Mouse (Mus musculus) limb, embryonic 15.5 days (tissue): ENCODE results near the gene Samd4b. TPM values are rescaled to one million over a fixed set of nuclear protein-coding genes. Genes with fewer than 3 reads are reported as not detected.
"Not testable (repeated sequence)": the region's sequence is repeated elsewhere in the genome, so short reads cannot be mapped to it uniquely, and the experiment has no call there.

Experiments
- ATAC-seq: fragments of 200-750 bp; cut with Nextera tagmentation; 2 replicates; pipeline ENCODE4 v1.8.0; 2017; ENCODE audit warnings: low read depth, moderate TSS enrichment; ENCODE audit not compliant: insufficient number of reproducible peaks, low FRiP score, low TSS enrichment
- H3K27ac ChIP-seq: fragments of 300-500 bp; sonication (generic); 2 replicates; pipeline ENCODE4 v1.5.1; 2015; ENCODE audit warnings: moderate library complexity, mild to moderate bottlenecking, inconsistent platforms
- H3K27me3 ChIP-seq: fragments of 300-500 bp; sonication (generic); 2 replicates; pipeline ENCODE4 v1.6.1; 2015; ENCODE audit warnings: inconsistent platforms
- H3K36me3 ChIP-seq: fragments of 300-500 bp; sonication (generic); 2 replicates; pipeline ENCODE4 v1.6.1; 2015; ENCODE audit warnings: inconsistent platforms
- H3K4me1 ChIP-seq: fragments of 300-500 bp; sonication (generic); 2 replicates; pipeline ENCODE4 v1.6.1; 2015; ENCODE audit warnings: inconsistent platforms
- H3K4me2 ChIP-seq: fragments of 300-500 bp; sonication (generic); 2 replicates; pipeline ENCODE4 v1.6.1; 2015; ENCODE audit warnings: mild to moderate bottlenecking, inconsistent platforms
- H3K4me3 ChIP-seq: fragments of 300-500 bp; sonication (generic); 2 replicates; pipeline ENCODE4 v1.5.1; 2015; ENCODE audit warnings: mild to moderate bottlenecking, inconsistent platforms
- H3K9ac ChIP-seq: fragments of 300-500 bp; sonication (generic); 2 replicates; pipeline ENCODE4 v1.6.1; 2015; ENCODE audit warnings: inconsistent platforms
- H3K9me3 ChIP-seq: fragments of 300-500 bp; sonication (generic); 2 replicates; pipeline ENCODE4 v1.6.1; 2016; ENCODE audit warnings: inconsistent platforms
- WGBS: fragments of 180-500 bp; shearing (Covaris S2); methylation state at CpG from one replicate; pipeline ENCODE4 v1.1.7; 2015; 5-methylcytosine and 5-hydroxymethylcytosine counted together
- polyA plus RNA-seq: library from polyadenylated mRNA; unstranded; fragments of >200 nt; fragmentation: Nextera tagmentation; extraction: Ambion mirVana; gene quantifications from 2 replicates; pipeline ENCODE4 v1.2.1, GENCODE M21; 2015

The Samd4b gene
- polyA plus RNA-seq, 1 experiment from 2014 or later, result 28.3 TPM

- no peak overlapping the region for H3K4me3 ChIP-seq
- WGBS, result 15% methylated on average over 5 of the region's 5 CpGs
- no peaks in the 10 kb centered on the region for H3K27me3 ChIP-seq
- no peak overlapping the region for H3K27ac ChIP-seq
- peaks cover 26% of the 10 kb centered on the region for H3K36me3 ChIP-seq
- ATAC-seq, result no peak
- H3K4me2 ChIP-seq, result no peak overlapping the region
- H3K9ac ChIP-seq, result no peak overlapping the region
- no peaks in the 10 kb centered on the region for H3K9me3 ChIP-seq
- peaks cover 24% of the 10 kb centered on the region for H3K4me1 ChIP-seq
Measured at GRCm38 (mm10) chr7:28555939-28556535, 41.9 kb downstream of the Samd4b start.

- no peaks in the 10 kb centered on the region for H3K9me3 ChIP-seq
- H3K27me3 ChIP-seq, result peaks cover 3% of the 10 kb centered on the region
- peaks cover 11% of the 10 kb centered on the region; the same call in 1 of the 2 replicates for H3K4me1 ChIP-seq
- H3K9ac ChIP-seq, result no peak overlapping the region
- 81% methylated on average over 6 of the region's 6 CpGs for WGBS
- no peak for ATAC-seq
- no peak overlapping the region for H3K4me3 ChIP-seq
- H3K27ac ChIP-seq, result no peak overlapping the region
- H3K4me2 ChIP-seq, result no peak overlapping the region
- no peaks in the 10 kb centered on the region for H3K36me3 ChIP-seq
Measured at GRCm38 (mm10) chr7:28553076-28553475, 44.9 kb downstream of the Samd4b start.

- WGBS, result 64% methylated on average over 7 of the region's 7 CpGs
- Histone ChIP-seq H3K9ac (no peak overlapping the region), H3K27me3 (peaks cover 46% of the 10 kb centered on the region), H3K36me3 (no peaks in the 10 kb centered on the region), H3K4me1 (peaks cover 25% of the 10 kb centered on the region), H3K9me3 (no peaks in the 10 kb centered on the region), H3K4me3 (no peak overlapping the region), H3K27ac (no peak overlapping the region), H3K4me2 (no peak overlapping the region)
- ATAC-seq, result no peak
Measured at GRCm38 (mm10) chr7:28547628-28548027, 50.3 kb downstream of the Samd4b start.

GRCm38 (mm10) chr7:28547154-28547553 lies 50.8 kb downstream of the Samd4b start, which contains the start of gene Nccrp1:
Gene Nccrp1 (minus strand): TSS chr7:28547254.
- no peak for ATAC-seq
- Histone ChIP-seq H3K9me3 (no peaks in the 10 kb centered on the region), H3K4me1 (peaks cover 25% of the 10 kb centered on the region), H3K27me3 (peaks cover 46% of the 10 kb centered on the region), H3K36me3 (no peaks in the 10 kb centered on the region), H3K4me3 (peak within 1 kb of the TSS; percentile 19), H3K4me2 (peak within 1 kb of the TSS; percentile 36), H3K27ac (no peak within 1 kb of the TSS), H3K9ac (no peak within 1 kb of the TSS)
- WGBS, result 4% methylated on average over 5 of the region's 5 CpGs

GRCm38 (mm10) chr7:28546649-28547048 lies 51.3 kb downstream of the Samd4b start:
- H3K4me3 ChIP-seq, result peak overlapping the region; percentile 19
- peaks cover 25% of the 10 kb centered on the region for H3K4me1 ChIP-seq
- 2% methylated on average over 22 of the region's 22 CpGs for WGBS
- H3K27ac ChIP-seq, result no peak overlapping the region
- H3K27me3 ChIP-seq, result peaks cover 46% of the 10 kb centered on the region
- no peaks in the 10 kb centered on the region for H3K9me3 ChIP-seq
- H3K4me2 ChIP-seq, result peak overlapping the region; percentile 36
- H3K36me3 ChIP-seq, result no peaks in the 10 kb centered on the region
- ATAC-seq, result no peak
- H3K9ac ChIP-seq, result no peak overlapping the region

- ATAC-seq, result no peak
Measured at GRCm38 (mm10) chr7:28545891-28546210, 52.1 kb downstream of the Samd4b start.

GRCm38 (mm10) chr7:28545048-28545890 lies 52.7 kb downstream of the Samd4b start:
- WGBS, result 33% methylated on average over 14 of the region's 14 CpGs
- Histone ChIP-seq H3K4me1 (peaks cover 25% of the 10 kb centered on the region), H3K27me3 (peaks cover 46% of the 10 kb centered on the region), H3K4me2 (no peak overlapping the region), H3K4me3 (no peak overlapping the region), H3K9ac (no peak overlapping the region), H3K27ac (no peak overlapping the region), H3K9me3 (no peaks in the 10 kb centered on the region), H3K36me3 (no peaks in the 10 kb centered on the region)
- no peak for ATAC-seq

More at GRCm38 (mm10) chr7:28545891-28546210, 52.1 kb downstream of the Samd4b start:
- H3K36me3 ChIP-seq, result no peaks in the 10 kb centered on the region
- H3K4me2 ChIP-seq, result no peak overlapping the region
- no peak overlapping the region for H3K27ac ChIP-seq
- WGBS, result 38% methylated on average over 7 of the region's 7 CpGs
- no peak overlapping the region for H3K9ac ChIP-seq
- no peaks in the 10 kb centered on the region for H3K9me3 ChIP-seq
- no peak overlapping the region for H3K4me3 ChIP-seq
- H3K27me3 ChIP-seq, result peaks cover 46% of the 10 kb centered on the region
- H3K4me1 ChIP-seq, result peaks cover 25% of the 10 kb centered on the region

GRCm38 (mm10) chr7:28544051-28544601 lies 53.8 kb downstream of the Samd4b start:
- Histone ChIP-seq H3K4me3 (no peak overlapping the region), H3K4me2 (no peak overlapping the region), H3K9ac (no peak overlapping the region), H3K27me3 (peaks cover 46% of the 10 kb centered on the region), H3K36me3 (no peaks in the 10 kb centered on the region), H3K4me1 (peaks cover 25% of the 10 kb centered on the region), H3K27ac (no peak overlapping the region), H3K9me3 (no peaks in the 10 kb centered on the region)
- no peak for ATAC-seq
- WGBS, result 5% methylated on average over 26 of the region's 27 CpGs

- no peaks in the 10 kb centered on the region for H3K9me3 ChIP-seq
Measured at GRCm38 (mm10) chr7:28540526-28540925, 57.4 kb downstream of the Samd4b start, which contains the start of gene Sycn. Gene Sycn (plus strand): TSS chr7:28540885.

GRCm38 (mm10) chr7:28538886-28539285 lies 59.1 kb downstream of the Samd4b start:
- H3K9ac ChIP-seq, H3K4me3 ChIP-seq, H3K4me2 ChIP-seq, H3K4me1 ChIP-seq, ATAC-seq, H3K27me3 ChIP-seq, H3K27ac ChIP-seq, H3K9me3 ChIP-seq, H3K36me3 ChIP-seq: not testable (repeated sequence)
- WGBS, result 87% methylated on average over 6 of the region's 6 CpGs

More at GRCm38 (mm10) chr7:28540526-28540925, 57.4 kb downstream of the Samd4b start, which contains the start of gene Sycn:
- 63% methylated on average over 4 of the region's 4 CpGs for WGBS
- Histone ChIP-seq H3K27me3 (peaks cover 18% of the 10 kb centered on the region), H3K9ac (no peak within 1 kb of the TSS), H3K4me2 (no peak within 1 kb of the TSS), H3K27ac (no peak within 1 kb of the TSS), H3K4me1 (peaks cover 7% of the 10 kb centered on the region; the same call in 1 of the 2 replicates), H3K36me3 (no peaks in the 10 kb centered on the region), H3K4me3 (no peak within 1 kb of the TSS)
- ATAC-seq, result no peak

- Histone ChIP-seq H3K9ac (no peak overlapping the region), H3K4me2 (no peak overlapping the region), H3K27me3 (no peaks in the 10 kb centered on the region), H3K27ac (no peak overlapping the region), H3K4me1 (peaks cover 7% of the 10 kb centered on the region; the same call in 1 of the 2 replicates), H3K9me3 (no peaks in the 10 kb centered on the region), H3K4me3 (no peak overlapping the region), H3K36me3 (no peaks in the 10 kb centered on the region)
- 47% methylated on average over 8 of the region's 8 CpGs for WGBS
- no peak for ATAC-seq
Measured at GRCm38 (mm10) chr7:28532005-28532404, 65.9 kb downstream of the Samd4b start.
